Mouse (Mus musculus): ENCODE data around the gene Map7.
A peak's percentile ranks its signal among the peaks of the same experiment; 100 is the strongest.

The Map7 gene

DNA sequence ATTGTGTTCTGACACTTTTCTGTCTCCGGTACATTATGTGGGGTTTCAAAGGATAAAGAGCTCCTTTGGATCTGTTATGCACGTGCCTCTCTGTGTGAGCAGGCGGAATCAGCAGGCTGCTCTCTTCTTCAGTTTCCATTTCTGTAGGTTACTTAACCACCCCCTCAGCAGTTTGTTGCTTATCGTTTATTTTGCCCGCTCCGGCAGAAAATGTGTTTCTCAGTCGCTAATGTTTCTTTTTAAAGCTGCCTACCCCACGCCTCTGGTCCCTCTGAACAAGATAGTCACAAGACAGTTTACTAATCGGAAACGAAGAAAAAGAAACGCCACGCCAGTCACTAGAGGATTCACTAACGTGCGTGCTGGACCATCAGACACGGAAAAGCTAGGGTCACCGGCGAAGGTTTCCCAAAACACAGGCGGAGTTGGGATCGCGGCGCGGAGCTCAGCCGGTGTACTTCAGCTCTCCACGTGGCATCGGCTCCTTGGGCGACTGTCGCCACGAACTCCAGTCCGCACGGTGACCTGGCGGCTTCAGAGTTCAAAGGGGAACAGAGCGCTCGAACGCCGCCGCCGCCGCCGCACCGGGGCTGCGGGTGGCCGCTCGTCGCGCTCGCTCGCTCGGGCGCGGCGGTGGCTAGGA is at the start of gene Map7:
Gene Map7, plus strand, starts transcription at position 342 of the 643 bp plus-strand sequence.
- no peak for DNase-seq

GRCm38 (mm10) chr10:20101456-20101855 is 46.8 kb upstream of the Map7 start:
- no peak for DNase-seq

DNA sequence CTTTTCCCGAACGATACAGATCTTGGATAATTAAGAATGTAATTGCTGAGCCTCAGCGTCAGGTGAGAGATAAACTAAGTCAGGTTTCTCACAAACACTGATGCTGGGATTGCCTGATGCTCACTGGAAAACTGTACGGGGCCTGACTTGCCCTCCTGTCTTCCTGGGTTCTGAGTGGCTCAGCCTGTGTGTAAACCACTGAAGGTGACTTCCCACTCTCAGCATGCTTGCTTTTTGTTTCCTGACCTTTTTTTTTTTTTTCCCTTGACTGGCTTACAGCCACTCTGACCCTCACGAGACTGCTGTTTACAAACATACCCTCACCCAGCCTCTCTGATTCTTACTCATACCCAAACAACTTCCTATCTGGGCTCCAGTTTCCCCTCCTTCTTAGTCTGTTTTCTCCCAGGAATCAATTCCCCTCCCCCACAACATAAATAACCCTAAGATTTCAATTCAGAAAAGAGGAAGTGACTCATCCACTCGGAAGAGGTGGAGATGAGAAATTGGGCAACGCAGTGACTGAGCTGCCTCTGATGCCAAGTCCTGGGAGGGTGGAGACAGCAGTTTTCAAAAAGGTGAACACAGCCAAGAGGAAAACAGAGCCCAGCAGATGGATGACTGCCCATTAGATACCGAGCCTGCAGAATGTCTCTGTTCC is 43.9 kb upstream of the Map7 start:
- DNase-seq = peak; percentile 55

DNA sequence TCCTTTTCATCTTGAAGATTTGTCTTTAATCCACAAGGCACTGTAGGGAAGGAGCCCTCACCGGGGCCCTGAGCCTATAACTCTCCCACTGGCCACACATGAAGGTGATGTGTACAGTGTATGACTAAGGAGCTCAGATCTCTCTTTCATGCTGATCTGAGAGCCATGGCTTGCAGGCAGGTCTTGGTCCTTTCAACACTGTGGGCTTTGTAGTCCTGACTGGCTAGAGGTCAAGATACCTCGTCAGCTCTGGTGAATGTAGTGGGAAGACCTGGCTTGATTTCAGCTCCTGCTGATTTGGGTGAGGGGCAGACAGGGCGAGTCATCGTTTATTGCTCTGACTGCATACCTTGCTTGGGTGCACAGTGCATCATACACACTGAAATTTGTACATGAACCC is 42.7 kb upstream of the Map7 start:
- DNase-seq = no peak

DNA sequence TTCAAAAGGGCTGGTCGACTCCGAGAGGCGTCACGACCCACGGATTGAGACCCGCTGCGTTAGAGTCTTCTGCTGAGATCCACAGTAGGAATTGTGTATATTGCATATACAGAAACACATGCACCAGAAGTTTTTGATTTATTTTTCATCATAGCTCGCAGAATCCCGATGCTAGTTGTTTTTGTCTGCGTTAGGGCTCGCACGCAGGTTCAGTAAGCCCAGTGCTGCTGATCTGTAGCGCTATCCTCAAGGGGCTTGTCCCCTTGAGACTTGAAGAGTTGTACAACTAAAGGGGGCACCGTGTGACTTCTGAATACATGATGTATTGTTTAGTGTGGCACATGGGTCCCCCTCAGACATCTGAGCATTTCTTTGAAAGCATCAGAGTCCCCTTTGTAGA is 41.2 kb upstream of the Map7 start:
- no peak for DNase-seq

- no peak for DNase-seq
These were observed 36.8 kb upstream of the Map7 start for GRCm38 (mm10) chr10:20111508-20111907.

DNA sequence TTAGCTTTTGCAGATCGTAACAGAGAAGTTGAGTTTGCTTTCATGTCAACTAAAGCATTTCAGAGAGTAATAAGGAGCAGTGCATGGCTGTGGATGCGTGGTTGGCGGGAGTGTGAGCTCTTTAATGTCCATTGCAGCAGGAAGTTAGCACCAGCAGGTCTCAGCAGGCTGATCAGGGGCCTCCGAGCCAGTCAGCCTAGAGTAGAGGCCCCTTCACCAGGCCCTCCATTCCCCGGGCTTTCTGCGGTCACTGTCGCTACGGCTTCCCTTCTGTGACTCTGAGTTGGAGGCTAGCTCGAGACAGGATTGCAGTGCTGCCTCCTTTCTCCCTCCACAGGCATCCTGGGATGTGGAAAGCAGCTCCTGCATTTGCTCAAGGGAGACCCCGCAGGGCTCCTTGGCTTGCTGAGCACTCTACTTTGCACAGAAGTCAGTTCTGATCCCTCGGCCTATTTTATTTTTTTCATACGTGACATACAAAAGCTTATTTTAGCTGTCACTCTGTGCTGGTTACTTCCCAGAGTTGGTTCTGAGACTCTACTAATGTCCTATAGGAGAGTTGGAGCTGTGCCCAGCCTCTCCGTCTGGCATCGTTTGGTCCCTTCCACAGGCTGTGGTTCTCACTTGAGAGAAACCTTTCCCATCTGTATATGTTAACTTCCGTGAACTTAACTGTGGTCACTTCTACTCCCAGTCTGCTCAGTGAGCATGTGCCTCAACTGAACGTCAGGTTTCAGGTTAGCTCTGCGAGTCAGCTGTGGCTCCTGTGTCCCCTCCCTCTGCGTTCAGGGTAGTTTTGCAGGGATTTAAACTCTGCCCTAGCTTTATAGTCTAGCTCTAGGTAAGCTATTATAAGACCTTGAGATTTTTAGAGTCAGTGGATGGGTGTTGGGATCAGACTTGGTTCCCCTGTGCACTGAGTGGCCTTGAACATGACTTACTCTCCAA is 36.0 kb upstream of the Map7 start:
- no peak for DNase-seq

DNA sequence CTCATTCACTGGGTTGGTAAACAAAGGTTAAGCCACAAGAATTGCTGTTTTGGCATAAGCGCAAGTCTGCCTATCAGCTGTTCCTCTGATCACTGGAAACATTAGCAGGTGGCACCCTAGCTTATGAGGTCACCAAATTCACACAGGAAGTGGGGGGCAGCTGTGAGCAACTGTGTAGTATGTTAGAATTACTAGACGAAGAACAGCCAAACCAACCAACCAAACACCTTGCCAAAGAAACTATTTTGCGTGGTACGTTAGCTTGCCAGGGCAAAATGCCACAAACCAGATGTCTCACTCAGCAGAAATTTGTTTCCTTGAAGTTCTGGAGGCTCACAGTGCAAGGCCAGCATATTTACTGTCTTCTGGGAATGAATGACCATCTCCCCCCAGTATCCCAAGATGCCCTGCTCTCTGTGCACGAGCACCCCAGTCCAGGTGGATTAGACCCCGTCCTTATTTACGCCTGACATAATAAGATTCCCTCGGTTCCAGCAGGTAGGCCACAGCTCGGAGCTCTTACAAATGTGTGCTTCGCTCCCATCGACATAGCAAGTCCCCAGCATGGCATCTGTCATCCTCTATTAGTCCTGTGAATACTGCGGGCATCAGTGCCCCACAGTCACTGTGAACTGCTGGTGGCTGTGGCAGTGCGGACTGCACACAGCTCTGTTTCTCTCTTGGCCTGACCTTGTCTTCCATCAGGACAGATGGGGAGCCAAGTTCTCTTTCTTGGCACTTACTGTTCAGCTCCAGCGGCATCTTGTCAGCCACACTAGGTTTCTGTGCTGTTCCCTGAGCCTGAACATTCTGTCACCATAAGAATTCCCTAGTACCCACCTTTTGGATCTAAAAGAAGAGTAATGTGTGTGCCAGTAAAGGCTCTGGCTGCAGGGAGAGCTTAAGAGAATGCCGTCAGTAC is 28.5 kb upstream of the Map7 start:
- peak; percentile 37 for DNase-seq

GRCm38 (mm10) chr10:20121981-20122380 is 26.3 kb upstream of the Map7 start:
- DNase-seq = no peak

- DNase-seq = peak; percentile 20
These were observed 24.9 kb upstream of the Map7 start for GRCm38 (mm10) chr10:20123401-20123800.

- peak; percentile 24 for DNase-seq
These were observed 23.7 kb upstream of the Map7 start for GRCm38 (mm10) chr10:20124576-20124975.

DNA sequence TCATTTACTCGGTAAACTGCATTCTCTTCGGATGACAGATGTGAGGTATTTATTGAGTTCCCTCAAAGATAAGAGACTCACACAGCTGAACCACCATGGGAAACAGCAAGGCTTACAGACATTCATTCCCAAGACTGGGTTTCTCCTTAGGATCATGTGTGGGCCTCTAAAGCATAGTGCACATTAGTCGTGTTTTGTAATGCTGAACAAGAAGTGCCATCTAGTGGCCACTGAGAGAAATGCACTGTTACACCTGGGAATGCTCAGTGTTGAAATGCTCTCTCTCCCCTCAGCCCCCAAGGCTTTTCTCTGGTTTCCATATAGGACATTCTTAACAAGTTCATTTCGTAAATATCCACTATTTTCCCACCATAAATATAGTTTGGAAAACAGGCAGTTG is 23.0 kb upstream of the Map7 start:
- peak; percentile 59 for DNase-seq

GRCm38 (mm10) chr10:20132933-20133652 is 15.2 kb upstream of the Map7 start:
- DNase-seq = no peak

- no peak for DNase-seq
These were observed 12.8 kb upstream of the Map7 start for GRCm38 (mm10) chr10:20135350-20136058.

- DNase-seq = no peak
These were observed 11.8 kb upstream of the Map7 start for GRCm38 (mm10) chr10:20136505-20136904.

- DNase-seq = no peak
These were observed 6.9 kb upstream of the Map7 start for GRCm38 (mm10) chr10:20141376-20141775.

DNA sequence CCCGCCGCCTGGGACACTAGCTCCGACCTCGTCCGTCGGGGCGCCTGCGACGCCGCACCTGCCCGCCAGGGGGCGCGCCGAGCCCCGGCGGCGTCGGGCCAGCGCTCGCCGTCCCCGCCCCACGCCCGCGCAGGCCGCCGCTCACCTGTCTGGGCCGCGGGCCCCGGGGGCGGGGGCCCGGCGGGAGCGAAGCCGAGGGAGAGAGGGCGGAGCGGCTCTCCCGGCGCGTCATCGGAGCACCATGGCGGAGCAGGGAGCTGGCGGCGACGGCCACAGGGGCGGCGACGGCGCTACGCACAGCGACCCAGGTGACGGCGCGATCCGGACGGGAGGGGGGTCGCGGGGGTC is 476 bp downstream of the Map7 start:
- DNase-seq = peak; percentile 84

DNA sequence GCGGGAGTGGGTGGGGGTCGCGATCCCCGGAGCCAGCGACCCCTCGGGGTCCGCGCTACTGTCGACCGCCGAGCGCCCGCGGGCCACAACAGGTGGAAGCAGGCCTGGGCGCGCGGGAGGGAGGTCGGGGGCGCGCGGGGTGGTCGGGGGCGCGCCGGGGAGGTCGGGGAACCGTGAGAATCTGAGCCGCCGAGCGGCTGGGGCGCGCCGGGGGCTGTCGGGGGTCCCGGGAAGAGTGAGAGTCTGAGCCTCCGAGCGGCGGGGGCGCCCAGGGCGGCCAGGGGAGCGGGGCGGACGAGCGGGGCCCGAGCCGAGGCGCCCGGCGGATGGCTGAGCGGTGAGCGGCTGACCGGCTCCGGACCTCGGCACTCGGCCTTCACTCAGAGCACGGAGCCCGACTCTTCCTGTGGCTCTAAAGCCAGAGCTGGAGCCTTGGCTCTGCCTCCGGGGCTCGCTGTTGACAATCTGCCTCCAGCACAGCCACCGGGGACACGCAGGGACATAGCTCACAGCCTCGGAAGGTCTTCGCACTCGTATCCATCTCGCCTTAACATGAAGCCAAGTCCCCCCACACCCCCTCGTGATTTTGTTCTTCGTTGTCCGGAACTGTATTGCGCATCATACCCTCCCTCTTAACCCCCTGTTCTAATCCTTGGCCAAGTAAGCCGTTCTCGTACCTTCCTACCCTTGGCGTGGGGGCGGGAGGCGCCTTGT is 1.0 kb downstream of the Map7 start:
- peak; percentile 64 for DNase-seq

DNA sequence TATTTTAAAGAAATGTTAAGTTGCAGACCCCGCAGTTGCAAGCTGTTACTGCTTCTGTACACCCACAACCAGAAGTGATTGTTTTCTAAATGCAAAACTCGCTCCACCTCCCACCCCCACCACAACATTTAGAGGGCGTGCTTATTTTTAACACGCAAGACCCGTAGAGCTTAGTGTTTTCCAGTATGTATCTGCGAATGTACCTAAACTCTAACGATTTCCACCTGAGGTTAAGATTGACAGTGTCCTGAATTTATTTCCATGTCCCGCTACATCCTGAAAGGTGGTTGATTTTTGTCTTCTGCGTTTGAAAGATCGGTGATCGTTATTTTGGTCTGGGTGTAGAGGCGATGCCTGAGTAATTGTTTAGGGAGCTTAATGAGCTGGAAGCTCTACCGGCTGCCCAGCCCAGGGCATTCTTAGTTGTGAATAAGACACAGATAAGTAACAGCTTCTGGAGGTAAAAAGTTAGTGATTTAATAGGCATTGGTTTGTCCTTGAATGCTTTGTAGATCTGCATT is 1.6 kb downstream of the Map7 start:
- DNase-seq = peak; percentile 30

GRCm38 (mm10) chr10:20152131-20152530 is 3.9 kb downstream of the Map7 start:
- no peak for DNase-seq
